Mouse (Mus musculus) lung, postnatal 10 days (tissue): ENCODE data around the gene Cenpl.

Experiments
- DNase-seq: peaks from one replicate; pipeline ENCODE4 v3.0.0; 2021

The Cenpl gene

GRCm38 (mm10) chr1:161046972-161047371, 23.5 kb upstream of the Cenpl start:
- no peak for DNase-seq

- no peak for DNase-seq
Observed at GRCm38 (mm10) chr1:161057164-161057563, 13.3 kb upstream of the Cenpl start.

- DNase-seq = no peak
Observed at GRCm38 (mm10) chr1:161063351-161063750, 7.2 kb upstream of the Cenpl start.

- no peak for DNase-seq
Observed at GRCm38 (mm10) chr1:161071272-161071620, 733 bp downstream of the Cenpl start.

GRCm38 (mm10) chr1:161076238-161076637, 5.7 kb downstream of the Cenpl start:
- DNase-seq = no peak

GRCm38 (mm10) chr1:161077243-161077642, 6.7 kb downstream of the Cenpl start:
- DNase-seq = no peak

GRCm38 (mm10) chr1:161099721-161100405, 29.4 kb downstream of the Cenpl start:
- no peak for DNase-seq

GRCm38 (mm10) chr1:161103842-161104241, 33.3 kb downstream of the Cenpl start:
- DNase-seq = no peak

GRCm38 (mm10) chr1:161109216-161109615, 38.7 kb downstream of the Cenpl start:
- DNase-seq = no peak

- no peak for DNase-seq
Observed at GRCm38 (mm10) chr1:161114591-161114990, 44.1 kb downstream of the Cenpl start.

- no peak for DNase-seq
Observed at GRCm38 (mm10) chr1:161122661-161123418, 52.3 kb downstream of the Cenpl start.

GRCm38 (mm10) chr1:161126461-161126860, 55.9 kb downstream of the Cenpl start:
- DNase-seq = no peak

- peak; percentile 96 for DNase-seq
Observed at GRCm38 (mm10) chr1:161130726-161131664, 60.5 kb downstream of the Cenpl start, which contains the start of gene Klhl20. TSS of gene Klhl20 (minus strand) at chr1:161131511.
